Mouse (Mus musculus) kidney, adult 2 months (tissue): Measurements from ENCODE around the gene Ttc28.

Experiments used
- CTCF ChIP-seq: fragments of 200-500 bp; conservative IDR thresholded peaks from 2 replicates; pipeline ENCODE4 v1.5.1; 2011; ENCODE audit warnings: low read depth, mild to moderate bottlenecking, control low read depth, low read length, moderate library complexity, mixed read lengths; ENCODE audit not compliant: insufficient read depth, insufficient read length
- POLR2A ChIP-seq: fragments of 200-500 bp; IDR thresholded peaks from one replicate; pipeline ENCODE4 v1.6.1; 2011; ENCODE audit warnings: low read depth, low read length, control low read depth

DNA sequence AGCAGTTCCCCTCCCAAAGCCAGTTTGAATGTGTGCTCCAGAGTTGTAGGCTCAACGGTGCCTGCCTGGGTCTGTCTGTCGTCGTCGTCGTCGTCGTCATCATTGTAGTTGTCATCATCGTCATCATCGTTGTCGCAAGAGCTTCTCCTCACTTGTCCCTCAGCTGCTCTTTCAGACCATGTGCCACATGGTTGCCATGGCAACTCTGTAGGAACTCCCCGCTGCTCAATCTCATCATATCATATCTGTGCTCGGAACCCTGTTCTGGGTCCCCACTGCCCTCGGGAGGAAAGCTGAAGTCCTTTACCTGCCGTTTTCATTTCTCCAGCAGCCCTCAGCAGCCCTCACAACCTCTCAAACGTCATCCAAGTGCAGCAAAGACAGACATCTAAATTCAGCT lies 318.1 kb downstream of the Ttc28 start:
- TF ChIP-seq POLR2A (no peak), CTCF (no peak)
